Mouse (Mus musculus) forebrain, embryonic 14.5 days (tissue): ENCODE results near the gene Kl. TPM values are rescaled to one million over a fixed set of nuclear protein-coding genes. Genes with fewer than 3 reads are reported as not detected.

Experiments used
- ATAC-seq: fragments of 200-750 bp; cut with Nextera tagmentation; 2 replicates; pipeline ENCODE4 v1.8.0; 2017; ENCODE audit warnings: mild to moderate bottlenecking, moderate library complexity
- DNase-seq: peaks from one replicate; pipeline ENCODE4 v3.0.0-alpha.2; 2015; ENCODE audit warnings: low spot score
- H3K27ac ChIP-seq: fragments of 300-500 bp; sonication (generic); 2 replicates; pipeline ENCODE4 v1.5.1; 2014; ENCODE audit warnings: low read depth, mild to moderate bottlenecking, control low read depth, low read length, moderate library complexity
- H3K27me3 ChIP-seq: fragments of 300-500 bp; sonication (generic); replicated peaks from 2 replicates; pipeline ENCODE4 v1.6.1; 2014; ENCODE audit warnings: low read length, control low read depth, mixed read lengths; ENCODE audit not compliant: control insufficient read depth, insufficient read depth
- H3K36me3 ChIP-seq: fragments of 300-500 bp; sonication (generic); 2 replicates; pipeline ENCODE4 v1.6.1; 2014; ENCODE audit warnings: low read length, control low read depth; ENCODE audit not compliant: control insufficient read depth, insufficient read depth
- H3K4me1 ChIP-seq: fragments of 300-500 bp; sonication (generic); 2 replicates; pipeline ENCODE4 v1.6.1; 2014; ENCODE audit warnings: antibody characterized with exemption, low read length, control low read depth; ENCODE audit not compliant: control insufficient read depth, insufficient read depth
- H3K4me2 ChIP-seq: fragments of 300-500 bp; sonication (generic); 2 replicates; pipeline ENCODE4 v1.6.1; 2014; ENCODE audit warnings: mild to moderate bottlenecking, control low read depth, low read length
- H3K4me3 ChIP-seq: fragments of 300-500 bp; sonication (generic); 2 replicates; pipeline ENCODE4 v1.5.1; 2014; ENCODE audit warnings: low read depth, low read length, control low read depth
- H3K9ac ChIP-seq: fragments of 300-500 bp; sonication (generic); 2 replicates; pipeline ENCODE4 v1.6.1; 2014; ENCODE audit warnings: mild to moderate bottlenecking, low read length, control low read depth, moderate library complexity
- H3K9me3 ChIP-seq: fragments of 300-500 bp; sonication (generic); replicated peaks from 2 replicates; pipeline ENCODE4 v1.6.1; 2016; ENCODE audit warnings: low read length, control low read depth, mixed read lengths; ENCODE audit not compliant: control insufficient read depth
- WGBS: fragments of 180-500 bp; shearing (Covaris S2); extraction: QIAGEN DNeasy Blood & Tissue Kit; methylation state at CpG from one replicate; pipeline ENCODE4 v1.1.7; 2014; 5-methylcytosine and 5-hydroxymethylcytosine counted together
- polyA plus RNA-seq: library from polyadenylated mRNA; unstranded; fragments of >200 nt; fragmentation: Nextera tagmentation; extraction: Ambion mirVana; gene quantifications from 2 replicates; pipeline ENCODE4 v1.2.1, GENCODE M21; 2014

The Kl gene
- polyA plus RNA-seq, 1 experiment from 2014 or later, result 0.20 TPM

- Histone ChIP-seq H3K4me3 (no peak overlapping the region), H3K27ac (no peak overlapping the region), H3K27me3 (no peaks in the 10 kb centered on the region), H3K4me2 (no peak overlapping the region), H3K9me3 (0 out of 2 replicates have a peak, but pooled peaks cover 4% of the 10 kb centered on the region), H3K36me3 (no peaks in the 10 kb centered on the region), H3K4me1 (peaks cover 17% of the 10 kb centered on the region; the same call in 1 of the 2 replicates), H3K9ac (no peak overlapping the region)
- DNase-seq, result no peak
- WGBS, result 75% methylated on average over 5 of the region's 5 CpGs
- ATAC-seq, result no peak
These were observed 66.6 kb downstream of the Kl start for GRCm38 (mm10) chr5:151018959-151019358.

GRCm38 (mm10) chr5:151020031-151020820 is 67.8 kb downstream of the Kl start:
- no peak overlapping the region for H3K4me2 ChIP-seq
- DNase-seq, result peak; percentile 15

DNA sequence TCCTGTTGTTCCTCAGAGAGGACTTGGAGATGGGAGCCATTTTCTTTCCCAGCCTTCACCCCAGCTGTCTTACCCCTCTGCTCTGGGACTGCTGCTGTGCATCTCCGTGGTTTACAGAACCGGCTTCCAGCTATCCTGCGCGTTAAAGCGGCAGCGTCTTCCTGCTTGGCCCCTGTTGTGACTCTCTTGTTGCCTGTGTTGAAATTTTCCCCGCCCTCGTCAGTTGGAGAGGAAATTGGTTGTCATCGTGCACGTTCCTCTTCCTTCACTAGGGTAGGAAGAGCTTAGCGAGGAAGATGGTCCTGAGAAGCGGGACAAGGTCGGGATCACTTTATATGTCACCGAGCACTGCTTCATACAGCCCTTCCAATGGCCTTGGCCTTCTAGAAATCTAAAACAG is 68.4 kb downstream of the Kl start:
- no peak overlapping the region for H3K9ac ChIP-seq
- 75% methylated on average over 14 of the region's 14 CpGs for WGBS
- H3K36me3 ChIP-seq, result no peaks in the 10 kb centered on the region
- H3K4me1 ChIP-seq, result peaks cover 17% of the 10 kb centered on the region; the same call in 1 of the 2 replicates
- H3K9me3 ChIP-seq, result no peaks in the 10 kb centered on the region
- H3K27me3 ChIP-seq, result no peaks in the 10 kb centered on the region
- DNase-seq (no peak), ATAC-seq (no peak)
- no peak overlapping the region for H3K4me2 ChIP-seq
- H3K27ac ChIP-seq, result peak overlapping the region; percentile 33; the same call in 1 of the 2 replicates
- no peak overlapping the region for H3K4me3 ChIP-seq

More at GRCm38 (mm10) chr5:151020031-151020820, 67.8 kb downstream of the Kl start:
- peaks cover 17% of the 10 kb centered on the region; the same call in 1 of the 2 replicates for H3K4me1 ChIP-seq
- H3K9ac ChIP-seq, result no peak overlapping the region
- H3K9me3 ChIP-seq, result 0 out of 2 replicates have a peak, but pooled peaks cover under 1% of the 10 kb centered on the region
- no peaks in the 10 kb centered on the region for H3K27me3 ChIP-seq
- peak; percentile 42; the same call in 1 of the 2 replicates for ATAC-seq
- no peak overlapping the region for H3K4me3 ChIP-seq
- 62% methylated on average over 13 of the region's 13 CpGs for WGBS
- no peaks in the 10 kb centered on the region for H3K36me3 ChIP-seq
- H3K27ac ChIP-seq, result peak overlapping the region; percentile 33; the same call in 1 of the 2 replicates

GRCm38 (mm10) chr5:151022026-151022425 is 69.6 kb downstream of the Kl start:
- ATAC-seq (no peak), DNase-seq (no peak)
- no peak overlapping the region for H3K9ac ChIP-seq
- no peaks in the 10 kb centered on the region for H3K9me3 ChIP-seq
- H3K27me3 ChIP-seq, result no peaks in the 10 kb centered on the region
- H3K4me3 ChIP-seq, result no peak overlapping the region
- peaks cover 17% of the 10 kb centered on the region; the same call in 1 of the 2 replicates for H3K4me1 ChIP-seq
- no peak overlapping the region for H3K4me2 ChIP-seq
- H3K36me3 ChIP-seq, result no peaks in the 10 kb centered on the region
- 83% methylated on average over 7 of the region's 7 CpGs for WGBS
- H3K27ac ChIP-seq, result no peak overlapping the region

- ATAC-seq (no peak), DNase-seq (peak; percentile 41)
- Histone ChIP-seq H3K27ac (0 out of 2 replicates have a peak overlapping the region, but pooled peaks have one; percentile 9), H3K4me3 (no peak overlapping the region), H3K9ac (no peak overlapping the region), H3K4me2 (no peak overlapping the region), H3K36me3 (no peaks in the 10 kb centered on the region), H3K27me3 (no peaks in the 10 kb centered on the region), H3K9me3 (no peaks in the 10 kb centered on the region), H3K4me1 (peaks cover 24% of the 10 kb centered on the region; the same call in 1 of the 2 replicates)
- 14% methylated on average over 1 of the region's 1 CpGs for WGBS
These were observed 70.5 kb downstream of the Kl start for GRCm38 (mm10) chr5:151022939-151023338.

DNA sequence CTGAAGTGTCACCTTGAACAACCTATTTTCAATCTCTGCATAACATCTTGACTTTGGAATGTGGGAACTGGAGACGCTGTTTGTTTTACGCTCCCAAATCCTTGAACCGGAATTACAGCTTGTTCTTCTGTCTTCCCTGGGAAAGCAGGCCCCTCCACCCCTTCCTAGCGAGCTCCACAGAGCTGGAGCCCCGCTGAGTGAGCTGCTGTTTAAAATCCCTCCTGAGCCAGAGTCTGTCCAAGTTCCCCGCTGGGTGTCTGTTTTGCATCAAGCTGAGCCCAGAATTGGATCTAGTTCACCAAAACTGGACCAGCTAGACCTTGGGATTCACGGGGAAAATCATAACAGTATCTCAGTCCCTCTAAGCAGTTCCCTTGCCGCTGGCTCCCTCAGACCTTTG is 71.1 kb downstream of the Kl start:
- Histone ChIP-seq H3K27ac (0 out of 2 replicates have a peak overlapping the region, but pooled peaks have one; percentile 9), H3K4me2 (0 out of 2 replicates have a peak overlapping the region, but pooled peaks have one; percentile 5), H3K36me3 (no peaks in the 10 kb centered on the region), H3K4me1 (peaks cover 25% of the 10 kb centered on the region; the same call in 1 of the 2 replicates), H3K27me3 (no peaks in the 10 kb centered on the region), H3K9ac (no peak overlapping the region), H3K4me3 (no peak overlapping the region), H3K9me3 (no peaks in the 10 kb centered on the region)
- no peak for ATAC-seq
- peak; percentile 46 for DNase-seq
- WGBS, result 8% methylated on average over 8 of the region's 8 CpGs

DNA sequence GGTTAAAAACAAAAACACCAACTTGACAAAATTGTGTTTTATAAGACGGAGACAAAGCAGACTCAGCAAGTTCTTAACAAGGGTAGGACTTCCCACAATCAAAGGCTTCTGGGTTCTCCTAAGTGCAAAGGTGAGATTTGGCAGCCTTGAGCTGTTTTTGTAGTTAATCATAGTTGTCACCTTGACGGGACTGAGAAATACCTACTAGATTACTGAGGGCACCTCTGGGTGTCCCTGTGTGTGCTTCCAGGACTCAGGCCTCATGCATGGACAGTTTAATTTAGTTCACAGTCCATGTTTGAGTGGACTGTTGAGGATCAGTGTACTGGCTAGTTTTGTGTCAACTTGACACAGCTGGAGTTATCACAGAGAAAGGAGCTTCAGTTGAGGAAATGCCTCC is 72.1 kb downstream of the Kl start:
- no peak for DNase-seq
- Histone ChIP-seq H3K9me3 (no peaks in the 10 kb centered on the region), H3K36me3 (no peaks in the 10 kb centered on the region), H3K4me1 (peaks cover 25% of the 10 kb centered on the region; the same call in 1 of the 2 replicates), H3K27me3 (no peaks in the 10 kb centered on the region), H3K27ac (no peak overlapping the region), H3K9ac (no peak overlapping the region), H3K4me3 (no peak overlapping the region), H3K4me2 (no peak overlapping the region)
- 82% methylated on average over 2 of the region's 2 CpGs for WGBS
- no peak for ATAC-seq

DNA sequence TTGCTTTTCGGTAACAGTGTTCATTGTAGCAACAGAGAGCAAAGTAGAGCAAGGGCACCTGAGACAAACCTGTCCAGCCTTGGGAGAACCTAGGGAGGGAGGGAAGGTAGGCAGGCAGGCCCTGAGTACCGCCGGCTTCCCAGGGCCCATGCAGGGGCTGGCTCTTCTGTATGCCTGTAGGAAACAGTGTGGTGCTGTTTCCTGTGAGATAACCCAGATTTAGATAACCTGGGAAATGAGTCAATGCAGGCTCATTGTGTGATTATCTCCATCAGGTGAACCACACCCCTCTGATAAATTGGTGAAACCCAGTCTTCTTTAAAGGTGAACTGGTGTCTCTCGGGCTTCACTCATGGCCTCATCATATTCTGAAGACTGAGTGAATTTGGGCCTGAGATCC is 73.7 kb downstream of the Kl start:
- Histone ChIP-seq H3K9ac (no peak overlapping the region), H3K9me3 (no peaks in the 10 kb centered on the region), H3K36me3 (no peaks in the 10 kb centered on the region), H3K4me2 (no peak overlapping the region), H3K4me3 (no peak overlapping the region), H3K4me1 (peaks cover 20% of the 10 kb centered on the region; the same call in 1 of the 2 replicates), H3K27me3 (no peaks in the 10 kb centered on the region), H3K27ac (peak overlapping the region; percentile 15; the same call in 1 of the 2 replicates)
- no peak for ATAC-seq
- 93% methylated on average over 4 of the region's 4 CpGs for WGBS
- DNase-seq, result no peak

- Histone ChIP-seq H3K4me3 (no peak overlapping the region), H3K9me3 (no peaks in the 10 kb centered on the region), H3K27ac (0 out of 2 replicates have a peak overlapping the region, but pooled peaks have one; percentile 9), H3K27me3 (no peaks in the 10 kb centered on the region), H3K4me1 (peaks cover 20% of the 10 kb centered on the region; the same call in 1 of the 2 replicates), H3K4me2 (no peak overlapping the region), H3K9ac (no peak overlapping the region), H3K36me3 (no peaks in the 10 kb centered on the region)
- peak; percentile 83 for DNase-seq
- peak; percentile 89 for ATAC-seq
- WGBS, result 6% methylated on average over 7 of the region's 7 CpGs
These were observed 74.8 kb downstream of the Kl start for GRCm38 (mm10) chr5:151027171-151027570.
